Mouse (Mus musculus) embryonic facial prominence, embryonic 11.5 days (tissue): ENCODE measurements around the gene Myl9. TPM values are rescaled to one million over a fixed set of nuclear protein-coding genes. Genes with fewer than 3 reads are reported as not detected.

Experiments used
- ATAC-seq: fragments of 200-750 bp; cut with Nextera tagmentation; replicated peaks from 2 replicates; pipeline ENCODE4 v1.8.0; 2017; ENCODE audit warnings: low read depth; ENCODE audit not compliant: insufficient number of reproducible peaks, low FRiP score, low TSS enrichment
- DNase-seq: peaks from one replicate; pipeline ENCODE4 v3.0.0-alpha.2; 2015; ENCODE audit warnings: low spot score
- H3K27ac ChIP-seq: fragments of 300-500 bp; sonication (generic); replicated peaks from 2 replicates; pipeline ENCODE4 v1.5.1; 2014; ENCODE audit warnings: mild to moderate bottlenecking, low read depth, low read length, control low read depth
- H3K27me3 ChIP-seq: fragments of 300-500 bp; sonication (generic); 2 replicates; pipeline ENCODE4 v1.6.1; 2014; ENCODE audit warnings: mild to moderate bottlenecking, low read length, moderate library complexity, mixed read lengths; ENCODE audit not compliant: control insufficient read depth, insufficient read depth
- H3K36me3 ChIP-seq: fragments of 300-500 bp; sonication (generic); replicated peaks from 2 replicates; pipeline ENCODE4 v1.6.1; 2014; ENCODE audit warnings: low read depth, mild to moderate bottlenecking, low read length, moderate library complexity, mixed read lengths; ENCODE audit not compliant: control insufficient read depth, insufficient read depth
- H3K4me1 ChIP-seq: fragments of 300-500 bp; sonication (generic); 2 replicates; pipeline ENCODE4 v1.6.1; 2014; ENCODE audit warnings: low read length, mixed read lengths; ENCODE audit not compliant: control insufficient read depth, insufficient read depth
- H3K4me2 ChIP-seq: fragments of 300-500 bp; sonication (generic); 2 replicates; pipeline ENCODE4 v1.6.1; 2014; ENCODE audit warnings: low read depth, mild to moderate bottlenecking, control low read depth, low read length, moderate library complexity
- H3K4me3 ChIP-seq: fragments of 300-500 bp; sonication (generic); 2 replicates; pipeline ENCODE4 v1.5.1; 2014; ENCODE audit warnings: low read depth, low read length, control low read depth
- H3K9ac ChIP-seq: fragments of 300-500 bp; sonication (generic); replicated peaks from 2 replicates; pipeline ENCODE4 v1.6.1; 2014; ENCODE audit warnings: mild to moderate bottlenecking, control low read depth, low read length
- H3K9me3 ChIP-seq: fragments of 300-500 bp; sonication (generic); replicated peaks from 2 replicates; pipeline ENCODE4 v1.6.1; 2016; ENCODE audit warnings: mild to moderate bottlenecking, low read length, inconsistent platforms, mixed read lengths; ENCODE audit not compliant: control insufficient read depth
- WGBS: fragments of 180-500 bp; shearing (Covaris S2); extraction: QIAGEN DNeasy Blood & Tissue Kit; methylation state at CpG from one replicate; pipeline ENCODE4 v1.1.7; 2014; 5-methylcytosine and 5-hydroxymethylcytosine counted together
- polyA plus RNA-seq: library from polyadenylated mRNA; unstranded; fragments of >200 nt; fragmentation: Nextera tagmentation; extraction: Ambion mirVana; gene quantifications from 2 replicates; pipeline ENCODE4 v1.2.1, GENCODE M21; 2014

Gene Myl9
- polyA plus RNA-seq, 1 experiment from 2014 or later: 128 TPM

DNA sequence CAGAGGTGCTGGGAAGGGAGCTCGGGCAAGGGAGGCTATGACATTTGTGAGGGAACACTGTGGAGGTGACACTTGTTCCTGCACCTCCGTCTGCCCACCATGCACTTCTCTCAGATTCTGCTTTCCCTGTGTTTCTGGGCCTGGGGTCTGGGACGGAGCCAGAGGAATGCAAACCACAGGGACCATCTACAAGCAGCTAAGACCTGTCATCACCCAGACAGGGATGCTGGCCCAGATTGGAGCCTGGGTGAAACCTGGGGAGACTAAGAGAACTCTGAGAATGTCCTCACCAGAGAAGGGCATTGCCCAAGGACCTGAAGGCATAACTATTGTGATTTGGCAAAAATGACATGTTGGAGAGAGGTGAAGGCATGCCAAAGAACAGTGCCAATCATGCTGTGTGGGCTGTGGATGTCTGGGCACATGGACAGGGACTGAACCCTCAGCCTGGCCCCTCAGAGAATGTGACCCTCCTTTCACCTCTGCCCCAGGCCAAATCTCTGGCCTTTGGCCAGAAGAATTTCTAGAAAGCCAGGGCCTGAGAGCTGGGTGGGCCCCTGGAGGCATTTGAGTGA lies 39.4 kb upstream of the Myl9 start:
- H3K27ac ChIP-seq: 0 out of 2 replicates have a peak overlapping the region, but pooled peaks have one; percentile 41
- H3K4me1 ChIP-seq: peaks cover 3% of the 10 kb centered on the region; the same call in 1 of the 2 replicates
- ATAC-seq (no peak), DNase-seq (no peak)
- no peak overlapping the region for H3K9ac ChIP-seq
- H3K4me2 ChIP-seq: no peak overlapping the region
- no peak overlapping the region for H3K4me3 ChIP-seq
- WGBS: 79% methylated on average over 3 of the region's 3 CpGs
- no peaks in the 10 kb centered on the region for H3K27me3 ChIP-seq
- H3K9me3 ChIP-seq: no peaks in the 10 kb centered on the region
- H3K36me3 ChIP-seq: no peaks in the 10 kb centered on the region

DNA sequence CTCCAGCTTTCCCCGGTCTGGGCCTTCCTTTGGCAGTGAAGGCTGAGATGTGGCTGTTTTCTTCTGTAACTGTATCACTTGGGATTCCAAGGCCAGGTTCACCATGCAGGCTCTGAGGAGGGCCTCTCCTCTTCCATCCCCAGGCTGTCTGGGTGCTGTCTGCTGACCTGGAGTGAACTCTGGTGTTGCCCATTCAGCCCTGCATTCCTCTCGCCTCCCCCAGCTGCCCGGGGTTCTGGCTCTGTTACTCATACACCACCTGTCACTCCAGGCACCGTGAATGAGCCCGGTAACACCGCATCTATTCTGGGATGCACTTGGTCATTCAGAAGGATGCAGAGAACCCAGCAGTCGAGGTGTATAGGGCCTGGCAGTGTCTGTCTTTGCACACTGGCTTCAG lies 38.4 kb upstream of the Myl9 start:
- 46% methylated on average over 7 of the region's 7 CpGs for WGBS
- Histone ChIP-seq H3K4me1 (peaks cover 3% of the 10 kb centered on the region; the same call in 1 of the 2 replicates), H3K4me2 (no peak overlapping the region), H3K27me3 (no peaks in the 10 kb centered on the region), H3K36me3 (no peaks in the 10 kb centered on the region), H3K9me3 (no peaks in the 10 kb centered on the region), H3K4me3 (no peak overlapping the region), H3K27ac (no peak overlapping the region), H3K9ac (no peak overlapping the region)
- ATAC-seq: no peak
- DNase-seq: no peak

DNA sequence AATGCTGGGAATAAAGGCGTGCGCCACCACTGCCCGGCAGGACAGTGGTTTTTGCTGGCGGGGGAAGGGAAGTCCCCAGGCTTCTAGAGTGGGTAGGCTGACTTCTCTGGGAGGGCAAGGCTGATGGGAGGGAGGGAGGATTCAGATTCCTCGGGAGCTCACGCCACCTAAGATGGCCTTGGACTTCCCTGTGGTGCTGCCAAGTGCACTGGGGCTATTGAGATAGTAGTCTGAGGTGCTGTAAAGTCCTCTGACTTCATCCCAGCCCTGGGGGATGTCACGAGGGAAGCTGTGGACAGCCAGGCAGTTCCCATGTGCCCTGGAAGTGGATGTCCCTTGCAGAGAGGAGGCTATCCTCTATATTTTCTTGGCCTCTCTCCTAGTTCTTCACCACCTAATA lies 37.2 kb upstream of the Myl9 start:
- ATAC-seq: no peak
- 70% methylated on average over 7 of the region's 7 CpGs for WGBS
- H3K27me3 ChIP-seq: no peaks in the 10 kb centered on the region

DNA sequence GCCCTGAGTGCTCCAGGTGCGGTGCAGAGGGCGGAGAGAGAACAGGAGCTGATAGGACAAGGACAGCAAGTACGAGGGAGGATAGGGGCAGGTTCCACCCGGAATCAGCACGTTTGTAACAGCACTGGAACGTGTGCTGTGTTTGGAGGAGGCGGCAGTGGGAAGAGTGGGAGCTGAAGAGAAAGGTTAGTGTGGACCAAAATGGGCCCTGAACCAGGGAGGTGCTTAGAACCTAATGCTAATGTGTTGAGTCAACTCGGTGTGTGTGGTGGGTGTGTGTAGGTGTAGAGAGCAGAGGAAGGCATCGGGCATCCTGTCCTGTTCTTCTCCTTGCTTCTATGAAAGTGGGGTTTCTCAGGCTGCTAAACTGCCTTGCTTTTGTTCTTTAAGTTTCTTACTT lies 34.0 kb upstream of the Myl9 start:
- no peaks in the 10 kb centered on the region for H3K9me3 ChIP-seq
- ATAC-seq (no peak), DNase-seq (no peak)
- H3K4me1 ChIP-seq: peaks cover 3% of the 10 kb centered on the region; the same call in 1 of the 2 replicates
- no peak overlapping the region for H3K27ac ChIP-seq
- no peak overlapping the region for H3K4me2 ChIP-seq
- WGBS: 88% methylated on average over 9 of the region's 9 CpGs
- no peak overlapping the region for H3K4me3 ChIP-seq
- no peak overlapping the region for H3K9ac ChIP-seq
- H3K27me3 ChIP-seq: no peaks in the 10 kb centered on the region
- no peaks in the 10 kb centered on the region; the same call in 1 of the 2 replicates for H3K36me3 ChIP-seq

More for the DNA sequence above, 37.2 kb upstream of the Myl9 start:
- no peak overlapping the region for H3K27ac ChIP-seq
- H3K4me3 ChIP-seq: no peak overlapping the region
- H3K4me2 ChIP-seq: no peak overlapping the region
- no peak overlapping the region for H3K9ac ChIP-seq
- H3K36me3 ChIP-seq: no peaks in the 10 kb centered on the region
- DNase-seq: no peak
- no peaks in the 10 kb centered on the region for H3K9me3 ChIP-seq
- H3K4me1 ChIP-seq: peaks cover 3% of the 10 kb centered on the region; the same call in 1 of the 2 replicates

DNA sequence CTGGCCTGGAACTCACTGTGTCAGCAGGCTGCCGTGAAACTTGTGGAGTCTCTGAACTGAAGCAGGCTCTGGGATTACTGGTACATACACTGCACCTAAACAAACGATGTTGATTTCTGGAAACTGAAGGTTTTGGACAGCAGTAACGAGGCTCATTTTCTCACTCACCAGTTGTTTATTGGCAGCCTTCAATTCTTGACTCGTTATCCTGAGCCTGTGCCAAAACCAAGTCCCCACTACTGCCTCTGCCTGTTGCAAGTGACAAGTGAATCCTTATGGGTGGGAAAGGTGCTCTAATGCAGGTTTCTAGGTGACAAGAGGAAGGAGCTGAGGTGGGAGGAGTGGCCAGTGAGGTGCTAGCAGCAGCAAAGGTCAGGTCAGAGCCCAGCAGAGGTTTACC lies 33.2 kb upstream of the Myl9 start:
- Histone ChIP-seq H3K36me3 (no peaks in the 10 kb centered on the region; the same call in 1 of the 2 replicates), H3K27ac (no peak overlapping the region)
- no peak for ATAC-seq

DNA sequence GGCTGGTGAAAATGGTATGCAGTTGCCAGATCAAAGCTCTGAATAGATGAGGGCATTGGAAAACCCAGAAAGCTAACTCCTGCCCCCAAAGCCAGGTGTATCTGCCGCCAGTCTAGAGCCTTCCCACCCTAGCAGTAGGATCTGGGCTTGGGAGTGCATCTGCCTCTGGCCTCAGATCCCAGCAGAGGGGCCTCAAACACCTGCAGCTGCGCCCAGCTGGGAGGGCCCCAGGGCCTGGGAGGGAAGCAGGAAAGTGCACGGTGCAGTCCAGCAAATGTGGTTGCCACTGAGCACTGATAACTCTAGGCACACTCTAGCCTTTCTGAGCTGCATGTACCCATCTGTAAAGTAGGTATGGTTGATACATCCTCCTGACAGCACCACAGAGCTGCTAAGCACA lies 32.0 kb upstream of the Myl9 start:
- Histone ChIP-seq H3K4me1 (no peaks in the 10 kb centered on the region; the same call in 1 of the 2 replicates), H3K9me3 (no peaks in the 10 kb centered on the region), H3K27me3 (no peaks in the 10 kb centered on the region), H3K36me3 (no peaks in the 10 kb centered on the region; the same call in none of the 2 replicates), H3K4me3 (no peak overlapping the region), H3K27ac (no peak overlapping the region), H3K9ac (no peak overlapping the region), H3K4me2 (no peak overlapping the region)
- DNase-seq: no peak
- no peak for ATAC-seq
- 71% methylated on average over 3 of the region's 3 CpGs for WGBS

More for the DNA sequence above, 33.2 kb upstream of the Myl9 start:
- Histone ChIP-seq H3K9me3 (no peaks in the 10 kb centered on the region), H3K4me2 (no peak overlapping the region), H3K4me3 (no peak overlapping the region), H3K27me3 (no peaks in the 10 kb centered on the region), H3K4me1 (no peaks in the 10 kb centered on the region; the same call in 1 of the 2 replicates), H3K9ac (no peak overlapping the region)
- no peak for DNase-seq
- WGBS: 68% methylated on average over 4 of the region's 4 CpGs

DNA sequence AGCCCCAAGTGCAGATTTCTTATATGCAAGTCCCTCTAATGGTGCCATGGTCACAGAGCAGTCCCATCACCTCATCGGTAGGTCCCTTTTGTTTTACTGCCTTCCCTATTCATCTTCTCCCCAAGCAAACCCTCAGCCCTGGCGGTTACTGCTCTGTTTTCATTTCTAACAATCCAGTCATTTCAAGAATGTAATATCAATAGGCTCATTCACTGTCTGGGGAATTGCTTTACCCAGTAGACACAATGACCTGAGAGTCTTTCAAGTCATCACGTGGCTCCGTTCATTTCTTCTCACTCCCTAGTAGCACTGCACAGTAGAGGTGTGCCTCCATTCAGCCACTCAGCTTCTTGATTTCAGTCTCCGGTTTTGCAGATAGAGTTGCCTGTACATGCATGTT lies 30.8 kb upstream of the Myl9 start:
- no peak for DNase-seq
- ATAC-seq: no peak
- Histone ChIP-seq H3K27ac (no peak overlapping the region), H3K9me3 (no peaks in the 10 kb centered on the region), H3K4me2 (no peak overlapping the region), H3K4me3 (no peak overlapping the region), H3K9ac (no peak overlapping the region), H3K27me3 (no peaks in the 10 kb centered on the region), H3K4me1 (no peaks in the 10 kb centered on the region; the same call in 1 of the 2 replicates), H3K36me3 (no peaks in the 10 kb centered on the region; the same call in none of the 2 replicates)
- WGBS: 81% methylated on average over 5 of the region's 5 CpGs

DNA sequence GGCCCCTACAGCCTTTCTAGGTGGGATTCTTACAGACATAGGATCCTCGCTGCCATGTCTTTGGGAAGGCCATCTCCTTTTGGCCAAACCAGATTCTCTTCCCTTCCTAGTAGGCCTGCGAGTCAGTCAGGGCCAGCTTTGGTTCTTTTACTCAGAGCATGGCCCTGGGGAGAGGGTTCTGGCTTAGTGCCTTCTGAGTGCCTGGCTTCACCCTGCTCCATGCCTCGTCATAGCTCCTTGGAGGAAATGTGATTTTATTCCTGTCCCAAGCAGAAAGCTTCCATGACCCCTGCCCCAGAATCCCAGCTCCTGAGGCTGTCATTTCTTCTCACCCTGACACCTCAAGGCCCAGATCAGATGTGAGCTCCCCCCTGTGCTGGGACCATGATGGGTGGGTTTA lies 27.9 kb upstream of the Myl9 start:
- no peak overlapping the region for H3K4me3 ChIP-seq
- DNase-seq (no peak), ATAC-seq (no peak)
- H3K4me1 ChIP-seq: no peaks in the 10 kb centered on the region; the same call in 1 of the 2 replicates
- H3K27me3 ChIP-seq: no peaks in the 10 kb centered on the region
- H3K9ac ChIP-seq: no peak overlapping the region
- H3K9me3 ChIP-seq: no peaks in the 10 kb centered on the region
- no peak overlapping the region for H3K27ac ChIP-seq
- WGBS: 90% methylated on average over 3 of the region's 3 CpGs
- H3K4me2 ChIP-seq: no peak overlapping the region
- no peaks in the 10 kb centered on the region; the same call in none of the 2 replicates for H3K36me3 ChIP-seq
